Mouse (Mus musculus) lung, embryonic 14.5 days (tissue): ENCODE data around the gene Anp32e. TPM values are rescaled to one million over a fixed set of nuclear protein-coding genes. Genes with fewer than 3 reads are reported as not detected.

Experiments used
- ATAC-seq: fragments of 200-750 bp; cut with Nextera tagmentation; 2 replicates; pipeline ENCODE4 v1.8.0; 2017; ENCODE audit warnings: mild to moderate bottlenecking, moderate TSS enrichment, moderate library complexity; ENCODE audit not compliant: insufficient read depth
- DNase-seq: peaks from one replicate; pipeline ENCODE4 v3.0.0-alpha.2; 2015
- H3K27ac ChIP-seq: fragments of 300-500 bp; sonication (generic); 2 replicates; pipeline ENCODE4 v1.5.1; 2014; ENCODE audit warnings: low read depth, mild to moderate bottlenecking, moderate library complexity
- H3K27me3 ChIP-seq: fragments of 300-500 bp; sonication (generic); 2 replicates; pipeline ENCODE4 v1.6.1; 2014; ENCODE audit warnings: low read length, control low read depth; ENCODE audit not compliant: insufficient read depth
- H3K36me3 ChIP-seq: fragments of 300-500 bp; sonication (generic); 2 replicates; pipeline ENCODE4 v1.6.1; 2014; ENCODE audit warnings: control low read depth; ENCODE audit not compliant: insufficient read depth
- H3K4me1 ChIP-seq: fragments of 300-500 bp; sonication (generic); 2 replicates; pipeline ENCODE4 v1.6.1; 2014; ENCODE audit warnings: antibody characterized with exemption, control low read depth; ENCODE audit not compliant: insufficient read depth
- H3K4me2 ChIP-seq: fragments of 300-500 bp; sonication (generic); 2 replicates; pipeline ENCODE4 v1.6.1; 2014; ENCODE audit warnings: mild to moderate bottlenecking
- H3K4me3 ChIP-seq: fragments of 300-500 bp; sonication (generic); 2 replicates; pipeline ENCODE4 v1.5.1; 2014; ENCODE audit warnings: low read depth, low read length
- H3K9ac ChIP-seq: fragments of 300-500 bp; sonication (generic); 2 replicates; pipeline ENCODE4 v1.6.1; 2014
- H3K9me3 ChIP-seq: fragments of 300-500 bp; sonication (generic); 2 replicates; pipeline ENCODE4 v1.6.1; 2016; ENCODE audit warnings: low read depth, low read length, control low read depth
- CTCF ChIP-seq: IDR thresholded peaks from 2 replicates; pipeline ENCODE4 v1.5.1; 2016; ENCODE audit warnings: antibody characterized with exemption, low read depth
- WGBS: fragments of 180-500 bp; shearing (Covaris S2); extraction: QIAGEN DNeasy Blood & Tissue Kit; methylation state at CpG from one replicate; pipeline ENCODE4 v1.1.7; 2014; 5-methylcytosine and 5-hydroxymethylcytosine counted together
- polyA plus RNA-seq: library from polyadenylated mRNA; unstranded; fragments of >200 nt; fragmentation: Nextera tagmentation; extraction: Ambion mirVana; gene quantifications from 2 replicates; pipeline ENCODE4 v1.2.1, GENCODE M21; 2014

Anp32e gene
- 80.5 and 84.0 TPM in 2 replicates for polyA plus RNA-seq

GRCm38 (mm10) chr3:95928658-95929503 lies at the start of gene Anp32e:
Gene Anp32e (plus strand): TSS chr3:95929246.
- no peak for TF ChIP-seq CTCF
- H3K4me3 ChIP-seq: peak within 1 kb of the TSS; percentile 94
- no peaks in the 10 kb centered on the region for H3K4me1 ChIP-seq
- H3K27ac ChIP-seq: peak within 1 kb of the TSS; percentile 94
- no peaks in the 10 kb centered on the region for H3K27me3 ChIP-seq
- H3K9me3 ChIP-seq: no peaks in the 10 kb centered on the region
- peak within 1 kb of the TSS; percentile 64 for H3K4me2 ChIP-seq
- ATAC-seq: peak; percentile 100
- peak within 1 kb of the TSS; percentile 97 for H3K9ac ChIP-seq
- under 1% methylated on average over 49 of the region's 49 CpGs for WGBS
- peaks cover 3% of the 10 kb centered on the region for H3K36me3 ChIP-seq
- peak; percentile 98 for DNase-seq

- Histone ChIP-seq H3K9me3 (no peaks in the 10 kb centered on the region), H3K9ac (peak within 1 kb of the TSS; percentile 48), H3K4me2 (peak within 1 kb of the TSS; percentile 83), H3K27ac (peak within 1 kb of the TSS; percentile 42; the same call in 1 of the 2 replicates), H3K4me1 (no peaks in the 10 kb centered on the region), H3K4me3 (peak within 1 kb of the TSS; percentile 42), H3K36me3 (0 out of 2 replicates have a peak, but pooled peaks cover 4% of the 10 kb centered on the region), H3K27me3 (no peaks in the 10 kb centered on the region)
- peak; percentile 98 for DNase-seq
- ATAC-seq: peak; percentile 99
- WGBS: under 1% methylated on average over 66 of the region's 66 CpGs
- TF ChIP-seq CTCF: no peak
Measured at GRCm38 (mm10) chr3:95881979-95882815, 46.8 kb upstream of the Anp32e start, which contains the start of gene Ciart. Gene Ciart (minus strand): TSS chr3:95882251.

- DNase-seq: peak; percentile 89
- Histone ChIP-seq H3K4me2 (peak overlapping the region; percentile 83), H3K27me3 (no peaks in the 10 kb centered on the region), H3K4me3 (peak overlapping the region; percentile 42), H3K27ac (peak overlapping the region; percentile 42; the same call in 1 of the 2 replicates), H3K4me1 (no peaks in the 10 kb centered on the region), H3K9me3 (no peaks in the 10 kb centered on the region), H3K36me3 (peaks cover 10% of the 10 kb centered on the region; the same call in 1 of the 2 replicates), H3K9ac (peak overlapping the region; percentile 48)
- 2% methylated on average over 24 of the region's 24 CpGs for WGBS
- TF ChIP-seq CTCF: peak; percentile 58
- ATAC-seq: no peak
Measured at GRCm38 (mm10) chr3:95882816-95883425, 46.1 kb upstream of the Anp32e start.

- no peak overlapping the region for H3K27ac ChIP-seq
- DNase-seq (no peak), ATAC-seq (no peak)
- no peak for TF ChIP-seq CTCF
- peaks cover 10% of the 10 kb centered on the region; the same call in 1 of the 2 replicates for H3K36me3 ChIP-seq
- no peak overlapping the region for H3K9ac ChIP-seq
- no peaks in the 10 kb centered on the region for H3K27me3 ChIP-seq
- no peaks in the 10 kb centered on the region for H3K9me3 ChIP-seq
- WGBS: 78% methylated on average over 5 of the region's 5 CpGs
- no peak overlapping the region for H3K4me2 ChIP-seq
- no peaks in the 10 kb centered on the region for H3K4me1 ChIP-seq
- H3K4me3 ChIP-seq: no peak overlapping the region
Measured at GRCm38 (mm10) chr3:95884400-95884799, 44.6 kb upstream of the Anp32e start.

GRCm38 (mm10) chr3:95887596-95887995 lies 41.5 kb upstream of the Anp32e start:
- DNase-seq: no peak
- Histone ChIP-seq H3K27me3 (no peaks in the 10 kb centered on the region), H3K9me3 (no peaks in the 10 kb centered on the region), H3K4me1 (peaks cover 3% of the 10 kb centered on the region; the same call in 1 of the 2 replicates), H3K4me2 (no peak overlapping the region), H3K9ac (no peak overlapping the region), H3K36me3 (peaks cover 10% of the 10 kb centered on the region; the same call in 1 of the 2 replicates), H3K27ac (no peak overlapping the region), H3K4me3 (no peak overlapping the region)
- WGBS: 69% methylated on average over 4 of the region's 4 CpGs
- ATAC-seq: no peak
- TF ChIP-seq CTCF: no peak

GRCm38 (mm10) chr3:95889664-95890063 lies 39.4 kb upstream of the Anp32e start:
- H3K36me3 ChIP-seq: peaks cover 10% of the 10 kb centered on the region; the same call in 1 of the 2 replicates
- 75% methylated on average over 3 of the region's 3 CpGs for WGBS
- no peak for TF ChIP-seq CTCF
- DNase-seq: no peak
- no peaks in the 10 kb centered on the region for H3K27me3 ChIP-seq
- ATAC-seq: no peak
- peaks cover 4% of the 10 kb centered on the region; the same call in 1 of the 2 replicates for H3K4me1 ChIP-seq
- H3K4me3 ChIP-seq: no peak overlapping the region
- H3K27ac ChIP-seq: no peak overlapping the region
- H3K9ac ChIP-seq: no peak overlapping the region
- peak overlapping the region; percentile 76; the same call in 1 of the 2 replicates for H3K4me2 ChIP-seq
- H3K9me3 ChIP-seq: no peaks in the 10 kb centered on the region
